Mouse (Mus musculus) lung, postnatal 0 days (tissue): ENCODE results near the gene Slc45a1. TPM values are rescaled to one million over a fixed set of nuclear protein-coding genes. Genes with fewer than 3 reads are reported as not detected.

Experiments used
- ATAC-seq: fragments of 200-750 bp; cut with Nextera tagmentation; 2 replicates; pipeline ENCODE4 v1.8.0; 2017; ENCODE audit warnings: moderate library complexity
- DNase-seq: peaks from one replicate; pipeline ENCODE4 v3.0.0-alpha.2; 2016; ENCODE audit warnings: low spot score
- H3K27ac ChIP-seq: fragments of 300-500 bp; sonication (generic); 2 replicates; pipeline ENCODE4 v1.5.1; 2014; ENCODE audit warnings: antibody characterized with exemption, mild to moderate bottlenecking, low read length, mixed read lengths
- H3K27me3 ChIP-seq: fragments of 300-500 bp; sonication (generic); replicated peaks from 2 replicates; pipeline ENCODE4 v1.6.1; 2014; ENCODE audit warnings: low read length, mixed read lengths; ENCODE audit not compliant: insufficient read depth
- H3K36me3 ChIP-seq: fragments of 300-500 bp; sonication (generic); 2 replicates; pipeline ENCODE4 v1.6.1; 2014; ENCODE audit warnings: low read length, mixed read lengths; ENCODE audit not compliant: insufficient read depth
- H3K4me1 ChIP-seq: fragments of 300-500 bp; sonication (generic); 2 replicates; pipeline ENCODE4 v1.6.1; 2014; ENCODE audit warnings: antibody characterized with exemption, low read depth, low read length, mixed read lengths; ENCODE audit not compliant: insufficient read depth
- H3K4me2 ChIP-seq: fragments of 300-500 bp; sonication (generic); replicated peaks from 2 replicates; pipeline ENCODE4 v1.6.1; 2014; ENCODE audit warnings: low read depth, mild to moderate bottlenecking, low read length, moderate library complexity, mixed read lengths
- H3K4me3 ChIP-seq: fragments of 300-500 bp; sonication (generic); 2 replicates; pipeline ENCODE4 v1.5.1; 2014; ENCODE audit warnings: low read depth, low read length
- H3K9ac ChIP-seq: fragments of 300-500 bp; sonication (generic); replicated peaks from 2 replicates; pipeline ENCODE4 v1.6.1; 2014; ENCODE audit warnings: low read depth, mild to moderate bottlenecking
- H3K9me3 ChIP-seq: fragments of 300-500 bp; sonication (generic); 2 replicates; pipeline ENCODE4 v1.6.1; 2016; ENCODE audit warnings: low read length, mixed read lengths
- CTCF ChIP-seq: IDR thresholded peaks from 2 replicates; pipeline ENCODE4 v1.5.1; 2016; ENCODE audit warnings: antibody characterized with exemption, mild to moderate bottlenecking
- EP300 ChIP-seq: IDR thresholded peaks from 2 replicates; pipeline ENCODE4 v1.6.1; 2016; ENCODE audit warnings: antibody characterized with exemption, mild to moderate bottlenecking, control low read depth
- WGBS: fragments of 180-500 bp; shearing (Covaris S2); extraction: QIAGEN DNeasy Blood & Tissue Kit; methylation state at CpG from one replicate; pipeline ENCODE4 v1.1.7; 2014; 5-methylcytosine and 5-hydroxymethylcytosine counted together
- polyA plus RNA-seq: library from polyadenylated mRNA; unstranded; fragments of >200 nt; fragmentation: Nextera tagmentation; extraction: Ambion mirVana; gene quantifications from 2 replicates; pipeline ENCODE4 v1.2.1, GENCODE M21; 2015

Slc45a1 gene
- polyA plus RNA-seq, 1 experiment from 2014 or later, result 0.04 TPM

- Histone ChIP-seq H3K9ac (no peak overlapping the region), H3K27ac (no peak overlapping the region), H3K27me3 (peaks cover 8% of the 10 kb centered on the region; the same call in 1 of the 2 replicates), H3K4me1 (no peaks in the 10 kb centered on the region), H3K36me3 (no peaks in the 10 kb centered on the region), H3K9me3 (no peaks in the 10 kb centered on the region; the same call in 1 of the 2 replicates), H3K4me3 (no peak overlapping the region), H3K4me2 (no peak overlapping the region)
- 67% methylated on average over 5 of the region's 5 CpGs for WGBS
- TF ChIP-seq CTCF, result no peak
- TF ChIP-seq EP300, result no peak
- DNase-seq, result no peak
- ATAC-seq, result no peak
These were observed 2.6 kb downstream of the Slc45a1 start for GRCm38 (mm10) chr4:150649327-150649726.

- DNase-seq, result no peak
- 87% methylated on average over 9 of the region's 9 CpGs for WGBS
- Histone ChIP-seq H3K27me3 (no peaks in the 10 kb centered on the region), H3K4me2 (no peak overlapping the region), H3K4me3 (no peak overlapping the region), H3K27ac (no peak overlapping the region), H3K9ac (no peak overlapping the region), H3K36me3 (no peaks in the 10 kb centered on the region), H3K4me1 (no peaks in the 10 kb centered on the region), H3K9me3 (no peaks in the 10 kb centered on the region; the same call in 1 of the 2 replicates)
- ATAC-seq, result no peak
- TF ChIP-seq EP300 (no peak), CTCF (no peak)
These were observed 7.7 kb downstream of the Slc45a1 start for GRCm38 (mm10) chr4:150644299-150644698.

GRCm38 (mm10) chr4:150636635-150637034 lies 15.3 kb downstream of the Slc45a1 start:
- H3K9me3 ChIP-seq, result no peaks in the 10 kb centered on the region
- H3K4me2 ChIP-seq, result no peak overlapping the region
- H3K4me1 ChIP-seq, result no peaks in the 10 kb centered on the region
- WGBS, result 73% methylated on average over 6 of the region's 6 CpGs
- TF ChIP-seq CTCF (no peak), EP300 (no peak)
- DNase-seq (no peak), ATAC-seq (no peak)
- H3K4me3 ChIP-seq, result no peak overlapping the region
- H3K9ac ChIP-seq, result no peak overlapping the region
- no peaks in the 10 kb centered on the region for H3K36me3 ChIP-seq
- no peak overlapping the region for H3K27ac ChIP-seq
- no peaks in the 10 kb centered on the region for H3K27me3 ChIP-seq

GRCm38 (mm10) chr4:150635568-150635967 lies 16.4 kb downstream of the Slc45a1 start:
- TF ChIP-seq EP300 (no peak), CTCF (no peak)

GRCm38 (mm10) chr4:150629266-150629665 lies 22.7 kb downstream of the Slc45a1 start:
- no peak overlapping the region for H3K4me2 ChIP-seq
- TF ChIP-seq CTCF (no peak), EP300 (no peak)
- H3K9me3 ChIP-seq, result no peaks in the 10 kb centered on the region
- H3K36me3 ChIP-seq, result no peaks in the 10 kb centered on the region
- H3K27me3 ChIP-seq, result no peaks in the 10 kb centered on the region
- H3K27ac ChIP-seq, result no peak overlapping the region
- no peak for ATAC-seq
- H3K9ac ChIP-seq, result no peak overlapping the region
- no peak for DNase-seq
- WGBS, result 42% methylated on average over 11 of the region's 11 CpGs
- peaks cover 4% of the 10 kb centered on the region; the same call in 1 of the 2 replicates for H3K4me1 ChIP-seq
- no peak overlapping the region for H3K4me3 ChIP-seq

More at GRCm38 (mm10) chr4:150635568-150635967, 16.4 kb downstream of the Slc45a1 start:
- Histone ChIP-seq H3K4me2 (no peak overlapping the region), H3K9me3 (no peaks in the 10 kb centered on the region), H3K4me3 (no peak overlapping the region), H3K36me3 (no peaks in the 10 kb centered on the region), H3K9ac (no peak overlapping the region), H3K4me1 (no peaks in the 10 kb centered on the region), H3K27ac (no peak overlapping the region), H3K27me3 (no peaks in the 10 kb centered on the region)
- DNase-seq (no peak), ATAC-seq (no peak)
- 74% methylated on average over 10 of the region's 10 CpGs for WGBS

GRCm38 (mm10) chr4:150625951-150626732 lies 25.8 kb downstream of the Slc45a1 start:
- Histone ChIP-seq H3K9ac (no peak overlapping the region), H3K4me3 (no peak overlapping the region), H3K36me3 (no peaks in the 10 kb centered on the region), H3K27ac (no peak overlapping the region), H3K4me1 (peaks cover 4% of the 10 kb centered on the region; the same call in 1 of the 2 replicates), H3K9me3 (no peaks in the 10 kb centered on the region), H3K4me2 (no peak overlapping the region), H3K27me3 (no peaks in the 10 kb centered on the region)
- ATAC-seq (peak; percentile 44), DNase-seq (peak; percentile 70)
- TF ChIP-seq CTCF, result peak; percentile 87
- TF ChIP-seq EP300, result no peak
- WGBS, result 35% methylated on average over 6 of the region's 6 CpGs
